Mouse (Mus musculus): Measurements from ENCODE around the gene Apba3.

Gene Apba3

GRCm38 (mm10) chr10:81290698-81291460 is 24.1 kb downstream of the Apba3 start:
- peak; percentile 54 to 72 for DNase-seq

GRCm38 (mm10) chr10:81291511-81292104 is 24.8 kb downstream of the Apba3 start, which contains the start of gene Tjp3:
Gene Tjp3, minus strand, starts transcription at chr10:81291581.
- DNase-seq, result no peak

- peak; percentile 100 for DNase-seq
Observed at GRCm38 (mm10) chr10:81292554-81293333, 26.0 kb downstream of the Apba3 start, which contains the start of gene Pip5k1c. Gene Pip5k1c, plus strand, starts transcription at chr10:81292963.

GRCm38 (mm10) chr10:81293334-81294030 is 26.7 kb downstream of the Apba3 start:
- no peak for DNase-seq

- DNase-seq, result no peak
Observed at GRCm38 (mm10) chr10:81294442-81294841, 27.7 kb downstream of the Apba3 start.

GRCm38 (mm10) chr10:81295185-81295584 is 28.4 kb downstream of the Apba3 start:
- DNase-seq, result no peak

- DNase-seq, result no peak
Observed at GRCm38 (mm10) chr10:81297246-81297645, 30.5 kb downstream of the Apba3 start.

- peak in 1 of 2 experiments; percentile 62 for DNase-seq
Observed at GRCm38 (mm10) chr10:81297845-81298244, 31.1 kb downstream of the Apba3 start.

GRCm38 (mm10) chr10:81298369-81299100 is 31.8 kb downstream of the Apba3 start:
- DNase-seq, result no peak

- peak; percentile 75 to 79 for DNase-seq
Observed at GRCm38 (mm10) chr10:81299585-81300351, 33.0 kb downstream of the Apba3 start.

GRCm38 (mm10) chr10:81300352-81300907 is 33.7 kb downstream of the Apba3 start:
- peak; percentile 80 to 87 for DNase-seq

GRCm38 (mm10) chr10:81301321-81301720 is 34.6 kb downstream of the Apba3 start:
- no peak for DNase-seq

- no peak for DNase-seq
Observed at GRCm38 (mm10) chr10:81302288-81302687, 35.5 kb downstream of the Apba3 start.

- DNase-seq, result no peak
Observed at GRCm38 (mm10) chr10:81302781-81303218, 36.0 kb downstream of the Apba3 start.

- no peak for DNase-seq
Observed at GRCm38 (mm10) chr10:81303258-81303657, 36.5 kb downstream of the Apba3 start.

GRCm38 (mm10) chr10:81303761-81304160 is 37.0 kb downstream of the Apba3 start:
- no peak for DNase-seq

- DNase-seq, result no peak
Observed at GRCm38 (mm10) chr10:81304597-81305238, 38.0 kb downstream of the Apba3 start.

- DNase-seq, result no peak
Observed at GRCm38 (mm10) chr10:81305663-81306062, 38.9 kb downstream of the Apba3 start.

- no peak for DNase-seq
Observed at GRCm38 (mm10) chr10:81306173-81306668, 39.5 kb downstream of the Apba3 start.
